Mouse (Mus musculus) hindlimb bud, embryonic 11.5 days (tissue): ENCODE data around the gene 9030612E09Rik.
A peak's percentile ranks its signal among the peaks of the same experiment; 100 is the strongest.

Source experiments
- DNase-seq: peaks from one replicate; pipeline ENCODE4 v3.0.0-alpha.2; 2012; ENCODE audit warnings: low read depth, low spot score; ENCODE audit errors: extremely low spot score

The 9030612E09Rik gene

DNA sequence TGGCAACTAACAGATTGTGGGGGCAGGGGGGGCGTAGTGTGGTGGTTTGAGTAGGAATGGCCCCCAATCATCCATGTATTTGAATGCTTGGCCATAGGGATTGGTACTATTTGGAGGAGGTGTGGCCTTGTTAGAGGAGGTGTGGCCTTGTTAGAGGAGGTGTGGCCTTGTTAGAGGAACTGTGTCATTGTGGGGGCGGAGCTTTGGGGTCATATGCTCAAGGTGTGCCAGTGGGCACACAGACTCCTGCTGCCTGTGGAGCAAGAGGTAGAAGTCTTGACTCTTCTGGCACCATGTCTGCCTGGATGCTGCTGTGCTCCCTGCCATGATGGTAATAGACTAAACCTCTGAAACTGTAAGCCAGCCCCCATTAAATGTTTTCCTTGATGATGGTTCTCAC lies 25.7 kb downstream of the 9030612E09Rik start:
- no peak for DNase-seq

GRCm38 (mm10) chr10:43203865-43204264 lies 29.4 kb downstream of the 9030612E09Rik start:
- DNase-seq: no peak

DNA sequence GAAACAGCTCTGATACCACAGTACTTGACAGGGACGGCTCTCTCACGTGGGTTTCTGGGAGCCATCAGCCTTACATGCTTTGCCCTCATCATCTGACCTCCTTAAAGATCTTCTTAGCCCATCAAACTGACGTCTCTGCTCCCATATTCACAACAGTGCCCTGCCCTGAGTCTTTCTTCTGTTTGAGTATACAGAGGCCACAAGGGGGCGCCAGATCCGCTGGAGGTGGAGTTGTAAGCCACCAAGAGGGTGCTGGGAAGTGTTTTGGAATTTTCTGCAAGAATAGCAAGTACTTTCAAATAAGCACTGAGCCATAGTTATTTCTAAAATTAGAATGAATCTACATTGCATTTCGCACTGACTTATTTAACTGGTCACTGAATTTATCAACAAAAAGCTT lies 37.4 kb downstream of the 9030612E09Rik start:
- no peak for DNase-seq

DNA sequence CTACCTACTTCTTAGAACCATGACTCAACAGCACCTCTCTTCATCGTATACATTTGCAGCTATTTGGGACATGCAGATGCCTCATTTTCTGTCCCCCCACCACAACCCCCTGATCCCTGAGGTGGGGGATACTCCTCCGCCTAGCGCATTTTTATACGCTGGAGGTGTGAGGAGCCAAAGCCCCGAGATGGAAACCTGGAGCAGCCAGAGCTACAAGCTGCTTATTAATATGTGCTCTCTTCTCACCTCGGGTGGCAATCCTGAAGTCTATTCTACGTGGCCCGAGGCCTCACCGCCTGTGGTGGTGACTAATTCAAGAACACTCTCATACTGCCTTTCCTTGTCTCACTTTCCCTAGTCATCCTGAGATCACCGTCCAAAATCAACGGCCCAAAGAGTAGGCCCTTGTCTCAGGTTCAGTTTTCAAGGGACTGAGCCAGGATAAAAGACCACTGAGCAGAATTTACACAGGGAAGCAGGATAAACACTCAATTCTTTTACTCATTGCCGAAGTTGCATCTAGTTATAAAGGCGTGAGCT lies 42.9 kb downstream of the 9030612E09Rik start:
- DNase-seq: no peak

DNA sequence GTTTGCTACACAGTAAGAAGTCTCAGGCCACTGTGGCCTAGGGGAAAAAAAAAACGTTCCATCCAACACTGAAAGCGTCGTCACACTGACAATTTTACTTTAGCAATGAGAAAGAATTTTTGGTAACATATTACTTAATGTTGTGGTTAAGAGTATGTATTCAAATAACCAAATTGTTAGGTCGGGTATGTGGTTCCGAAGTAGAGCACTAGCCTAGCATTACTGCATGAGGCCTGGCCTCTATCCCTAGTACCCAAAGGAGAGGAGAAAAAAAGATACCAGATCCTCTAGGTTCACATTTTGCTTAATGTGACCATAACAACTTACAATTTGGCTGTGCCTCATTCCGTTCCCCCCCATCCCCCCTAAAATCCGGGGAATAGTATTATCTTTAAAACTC lies 46.0 kb downstream of the 9030612E09Rik start:
- DNase-seq: no peak

DNA sequence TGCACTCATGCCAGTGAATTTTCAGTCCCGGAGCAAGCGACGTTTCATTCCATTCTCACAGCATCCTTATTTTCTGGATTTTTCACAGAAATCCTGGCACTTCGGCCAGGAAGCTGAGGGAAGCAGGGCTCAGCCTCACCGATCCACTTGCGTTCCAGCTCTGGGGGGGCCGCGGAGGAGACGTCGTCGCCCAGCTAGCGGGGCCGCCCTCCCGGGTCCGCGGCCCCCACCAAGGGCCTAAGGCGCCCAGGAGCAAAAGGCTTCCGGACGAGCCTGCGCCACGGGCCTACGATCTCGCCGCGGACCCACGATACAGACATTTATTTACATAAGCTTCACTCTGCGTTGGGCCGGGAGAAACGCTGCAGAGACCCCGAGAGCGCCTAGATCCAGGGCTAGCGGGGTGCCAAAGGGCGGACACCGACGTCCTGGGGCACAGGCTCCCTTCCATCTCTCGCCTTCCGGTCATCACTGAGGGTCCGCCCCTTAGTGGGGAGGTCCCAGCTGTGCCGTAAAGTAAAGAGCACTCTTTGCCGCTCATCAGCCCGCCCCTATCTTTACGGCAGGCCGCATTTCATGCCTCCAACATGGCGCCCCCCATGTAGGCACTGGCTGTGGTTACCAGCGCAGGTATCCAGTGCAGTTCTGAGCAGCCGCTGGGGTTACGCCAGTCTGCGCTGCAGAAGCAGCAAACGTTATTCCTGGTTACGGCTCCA lies 46.6 kb downstream of the 9030612E09Rik start, which contains the start of gene Pdss2:
TSS of gene Pdss2 (plus strand) at position 577 of the 716 bp plus-strand sequence.
- peak; percentile 58 for DNase-seq

GRCm38 (mm10) chr10:43221659-43222058 lies 47.2 kb downstream of the 9030612E09Rik start:
- DNase-seq: no peak

GRCm38 (mm10) chr10:43223391-43223790 lies 48.9 kb downstream of the 9030612E09Rik start:
- DNase-seq: no peak
